Mouse (Mus musculus) stomach, postnatal 0 days (tissue): ENCODE measurements at regions not wholly inside any gene's neighbourhood (a gene's known extent, or its start where the extent isn't known, plus 50 kb on each side); places are given as distances from the start of the nearest gene placed in this dataset.

Experiments used
- ATAC-seq: fragments of 200-750 bp; cut with Nextera tagmentation; 2 replicates; pipeline ENCODE4 v1.8.0; 2017; ENCODE audit not compliant: low FRiP score, low TSS enrichment
- DNase-seq: peaks from one replicate; pipeline ENCODE4 v3.0.0-alpha.2; 2016; ENCODE audit warnings: low spot score
- H3K27ac ChIP-seq: fragments of 300-500 bp; sonication (generic); replicated peaks from 2 replicates; pipeline ENCODE4 v1.5.1; 2014; ENCODE audit warnings: mild to moderate bottlenecking, control low read depth
- H3K27me3 ChIP-seq: fragments of 300-500 bp; sonication (generic); 2 replicates; pipeline ENCODE4 v1.6.1; 2014; ENCODE audit warnings: low read length; ENCODE audit not compliant: control insufficient read depth, insufficient read depth
- H3K36me3 ChIP-seq: fragments of 300-500 bp; sonication (generic); 2 replicates; pipeline ENCODE4 v1.6.1; 2014; ENCODE audit warnings: low read length, mixed read lengths; ENCODE audit not compliant: control insufficient read depth, insufficient read depth
- H3K4me1 ChIP-seq: fragments of 300-500 bp; sonication (generic); replicated peaks from 2 replicates; pipeline ENCODE4 v1.6.1; 2014; ENCODE audit warnings: antibody characterized with exemption; ENCODE audit not compliant: control insufficient read depth, insufficient read depth
- H3K4me2 ChIP-seq: fragments of 300-500 bp; sonication (generic); replicated peaks from 2 replicates; pipeline ENCODE4 v1.6.1; 2014; ENCODE audit warnings: low read depth, mild to moderate bottlenecking, control low read depth, moderate library complexity
- H3K4me3 ChIP-seq: fragments of 300-500 bp; sonication (generic); 2 replicates; pipeline ENCODE4 v1.5.1; 2014; ENCODE audit warnings: low read depth, low read length, control low read depth
- H3K9ac ChIP-seq: fragments of 300-500 bp; sonication (generic); 2 replicates; pipeline ENCODE4 v1.6.1; 2014; ENCODE audit warnings: mild to moderate bottlenecking, low read length, control low read depth, mixed read lengths
- H3K9me3 ChIP-seq: fragments of 300-500 bp; sonication (generic); 2 replicates; pipeline ENCODE4 v1.6.1; 2016; ENCODE audit warnings: low read length; ENCODE audit not compliant: control insufficient read depth
- CTCF ChIP-seq: IDR thresholded peaks from 2 replicates; pipeline ENCODE4 v1.5.1; 2016; ENCODE audit warnings: antibody characterized with exemption, low read depth, mild to moderate bottlenecking, moderate library complexity
- EP300 ChIP-seq: optimal IDR thresholded peaks from 2 replicates; pipeline ENCODE3; 2016; ENCODE audit warnings: antibody characterized with exemption
- WGBS: fragments of 180-500 bp; shearing (Covaris S2); extraction: QIAGEN DNeasy Blood & Tissue Kit; methylation state at CpG from one replicate; pipeline ENCODE4 v1.1.7; 2014; 5-methylcytosine and 5-hydroxymethylcytosine counted together

- peak overlapping the region; percentile 59; the same call in 1 of the 2 replicates for H3K27ac ChIP-seq
These were observed 131.4 kb downstream of the Mycn start for GRCm38 (mm10) chr12:12810159-12810885.

GRCm38 (mm10) chr12:12808120-12808519, 133.6 kb downstream of the Mycn start:
- Histone ChIP-seq H3K4me3 (no peak overlapping the region), H3K27ac (no peak overlapping the region), H3K9ac (no peak overlapping the region), H3K4me2 (no peak overlapping the region), H3K4me1 (no peaks in the 10 kb centered on the region), H3K27me3 (no peaks in the 10 kb centered on the region), H3K9me3 (no peaks in the 10 kb centered on the region), H3K36me3 (no peaks in the 10 kb centered on the region)
- TF ChIP-seq EP300 (no peak), CTCF (no peak)
- no peak for ATAC-seq
- 83% methylated on average over 5 of the region's 5 CpGs for WGBS
- no peak for DNase-seq

More at GRCm38 (mm10) chr12:12810159-12810885, 131.4 kb downstream of the Mycn start:
- peak overlapping the region; percentile 35 for H3K9ac ChIP-seq
- H3K4me3 ChIP-seq, result no peak overlapping the region
- DNase-seq (peak; percentile 82), ATAC-seq (peak; percentile 83)
- 8% methylated on average over 16 of the region's 16 CpGs for WGBS
- no peaks in the 10 kb centered on the region for H3K9me3 ChIP-seq
- no peaks in the 10 kb centered on the region for H3K36me3 ChIP-seq
- H3K4me2 ChIP-seq, result peak overlapping the region; percentile 52
- H3K27me3 ChIP-seq, result no peaks in the 10 kb centered on the region
- TF ChIP-seq CTCF (no peak), EP300 (no peak)
- H3K4me1 ChIP-seq, result no peaks in the 10 kb centered on the region

GRCm38 (mm10) chr12:12803602-12804001, 138.1 kb downstream of the Mycn start:
- no peaks in the 10 kb centered on the region for H3K4me1 ChIP-seq
- DNase-seq, result no peak
- no peak overlapping the region for H3K27ac ChIP-seq
- H3K4me3 ChIP-seq, result no peak overlapping the region
- no peak for TF ChIP-seq EP300
- no peak for TF ChIP-seq CTCF
- no peaks in the 10 kb centered on the region for H3K27me3 ChIP-seq
- no peaks in the 10 kb centered on the region for H3K9me3 ChIP-seq
- no peak overlapping the region for H3K4me2 ChIP-seq
- 45% methylated on average over 2 of the region's 2 CpGs for WGBS
- ATAC-seq, result no peak
- no peaks in the 10 kb centered on the region for H3K36me3 ChIP-seq
- H3K9ac ChIP-seq, result no peak overlapping the region

GRCm38 (mm10) chr12:12802396-12802795, 139.3 kb downstream of the Mycn start:
- Histone ChIP-seq H3K9me3 (no peaks in the 10 kb centered on the region), H3K27ac (no peak overlapping the region), H3K36me3 (no peaks in the 10 kb centered on the region), H3K27me3 (no peaks in the 10 kb centered on the region), H3K4me1 (no peaks in the 10 kb centered on the region), H3K9ac (no peak overlapping the region), H3K4me3 (no peak overlapping the region), H3K4me2 (no peak overlapping the region)
- no peak for TF ChIP-seq EP300
- TF ChIP-seq CTCF, result no peak
- no peak for ATAC-seq
- 49% methylated on average over 11 of the region's 11 CpGs for WGBS
- DNase-seq, result no peak

GRCm38 (mm10) chr12:12801700-12802099, 140.0 kb downstream of the Mycn start:
- 71% methylated on average over 11 of the region's 11 CpGs for WGBS
- H3K9me3 ChIP-seq, result no peaks in the 10 kb centered on the region
- no peak for DNase-seq
- no peak overlapping the region for H3K4me3 ChIP-seq
- H3K27ac ChIP-seq, result no peak overlapping the region
- H3K27me3 ChIP-seq, result no peaks in the 10 kb centered on the region
- no peaks in the 10 kb centered on the region for H3K4me1 ChIP-seq
- no peak overlapping the region for H3K9ac ChIP-seq
- no peak overlapping the region for H3K4me2 ChIP-seq
- H3K36me3 ChIP-seq, result no peaks in the 10 kb centered on the region
- TF ChIP-seq CTCF, result no peak
- no peak for TF ChIP-seq EP300
- ATAC-seq, result no peak

GRCm38 (mm10) chr12:12800120-12800519, 141.6 kb downstream of the Mycn start:
- H3K36me3 ChIP-seq, result no peaks in the 10 kb centered on the region
- 84% methylated on average over 6 of the region's 6 CpGs for WGBS
- H3K4me3 ChIP-seq, result no peak overlapping the region
- no peak overlapping the region for H3K9ac ChIP-seq
- DNase-seq, result no peak
- peak; percentile 56; the same call in 1 of the 2 replicates for ATAC-seq
- H3K4me2 ChIP-seq, result no peak overlapping the region
- no peak overlapping the region for H3K27ac ChIP-seq
- TF ChIP-seq CTCF (no peak), EP300 (no peak)
- no peaks in the 10 kb centered on the region for H3K27me3 ChIP-seq
- no peaks in the 10 kb centered on the region for H3K9me3 ChIP-seq
- H3K4me1 ChIP-seq, result no peaks in the 10 kb centered on the region
